Mouse (Mus musculus) kidney, adult 8-10 months (tissue): Measurements from ENCODE around the gene Lrrc38.
A peak's percentile ranks its signal among the peaks of the same experiment; 100 is the strongest.
"Not testable (repeated sequence)": the region's sequence is repeated elsewhere in the genome, so short reads cannot be mapped to it uniquely, and the experiment has no call there.

ENCODE experiments used
- DNase-seq, 2 experiments: peaks; one replicate each; pipeline ENCODE4 v3.0.0; 2022

Gene Lrrc38

DNA sequence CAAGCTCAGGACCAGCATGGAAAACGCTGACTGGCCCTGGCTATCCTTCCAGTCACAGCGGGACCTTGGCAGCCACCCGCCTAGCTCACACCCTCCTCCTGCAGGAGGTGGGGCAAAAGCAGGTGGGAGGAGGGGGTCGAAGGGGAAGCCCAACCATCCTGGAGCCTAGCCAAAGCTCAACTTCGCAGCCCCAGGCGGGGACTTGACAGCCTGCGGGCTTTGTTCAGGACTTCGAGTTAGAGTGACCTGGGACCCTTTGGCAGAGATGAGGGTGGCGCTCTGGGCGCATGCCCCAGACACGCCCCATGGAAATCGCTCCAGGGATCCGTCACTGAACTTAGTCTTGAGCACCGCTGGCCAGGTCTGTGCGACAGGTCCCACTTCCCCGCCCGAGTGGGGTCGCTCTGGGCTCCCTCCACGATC, at the start of gene Lrrc38:
Gene Lrrc38, plus strand, starts transcription at position 274 of the 423 bp plus-strand sequence.
- DNase-seq: no peak

- no peak for DNase-seq
These were observed 49.4 kb upstream of the Lrrc38 start for GRCm38 (mm10) chr4:143300113-143300688.

DNA sequence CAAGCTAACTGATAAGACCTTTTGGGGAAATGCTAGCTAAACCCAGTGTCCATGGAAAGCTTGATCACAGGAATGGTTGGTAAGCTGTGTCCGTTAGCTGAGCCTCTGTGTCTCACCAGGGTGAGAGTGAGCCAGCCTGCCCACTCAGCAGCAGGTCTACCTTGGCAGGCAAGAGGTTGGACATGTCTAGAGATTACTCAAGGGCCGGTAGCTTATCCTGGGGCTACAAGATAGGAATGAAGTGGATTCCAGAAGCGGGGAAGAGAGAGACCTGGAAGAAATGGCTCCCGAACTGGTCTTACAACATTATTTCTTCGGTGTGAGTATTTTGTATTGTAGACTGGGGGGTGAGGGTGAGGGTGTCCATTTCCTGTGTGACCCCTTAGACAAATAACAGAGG, 48.5 kb upstream of the Lrrc38 start:
- DNase-seq: no peak

GRCm38 (mm10) chr4:143301875-143302274, 47.7 kb upstream of the Lrrc38 start:
- DNase-seq: no peak

DNA sequence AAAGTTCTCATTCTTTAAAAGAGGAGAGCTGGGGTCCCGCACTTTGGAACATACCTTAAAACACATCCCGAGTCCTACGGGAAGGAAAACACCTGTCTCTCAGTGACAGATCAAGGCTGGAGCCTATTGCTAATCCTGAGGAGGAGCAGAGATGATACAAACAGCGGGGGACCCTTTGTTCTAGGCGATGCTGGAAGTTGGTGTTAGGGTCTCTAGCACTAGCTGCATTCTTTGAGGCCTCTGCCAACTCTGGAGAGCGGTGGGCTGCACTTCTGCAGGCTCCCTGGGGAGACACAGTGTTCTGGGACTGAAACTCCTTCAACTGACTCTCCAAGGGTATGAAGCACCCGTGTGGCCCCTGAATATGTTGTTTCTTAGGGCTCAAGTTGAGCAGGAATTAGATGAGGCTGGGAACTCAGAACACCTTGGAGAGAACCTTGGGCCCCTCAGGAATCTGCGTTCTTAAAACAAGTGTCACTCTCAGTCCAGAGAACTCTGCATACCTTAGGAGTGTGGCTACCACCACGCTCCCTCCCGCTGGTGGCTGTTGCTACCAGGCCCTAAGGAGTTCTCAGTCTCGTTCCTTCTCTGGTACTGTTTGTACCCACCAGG, 47.2 kb upstream of the Lrrc38 start:
- DNase-seq: no peak

- no peak for DNase-seq
These were observed 44.5 kb upstream of the Lrrc38 start for GRCm38 (mm10) chr4:143305031-143305430.

DNA sequence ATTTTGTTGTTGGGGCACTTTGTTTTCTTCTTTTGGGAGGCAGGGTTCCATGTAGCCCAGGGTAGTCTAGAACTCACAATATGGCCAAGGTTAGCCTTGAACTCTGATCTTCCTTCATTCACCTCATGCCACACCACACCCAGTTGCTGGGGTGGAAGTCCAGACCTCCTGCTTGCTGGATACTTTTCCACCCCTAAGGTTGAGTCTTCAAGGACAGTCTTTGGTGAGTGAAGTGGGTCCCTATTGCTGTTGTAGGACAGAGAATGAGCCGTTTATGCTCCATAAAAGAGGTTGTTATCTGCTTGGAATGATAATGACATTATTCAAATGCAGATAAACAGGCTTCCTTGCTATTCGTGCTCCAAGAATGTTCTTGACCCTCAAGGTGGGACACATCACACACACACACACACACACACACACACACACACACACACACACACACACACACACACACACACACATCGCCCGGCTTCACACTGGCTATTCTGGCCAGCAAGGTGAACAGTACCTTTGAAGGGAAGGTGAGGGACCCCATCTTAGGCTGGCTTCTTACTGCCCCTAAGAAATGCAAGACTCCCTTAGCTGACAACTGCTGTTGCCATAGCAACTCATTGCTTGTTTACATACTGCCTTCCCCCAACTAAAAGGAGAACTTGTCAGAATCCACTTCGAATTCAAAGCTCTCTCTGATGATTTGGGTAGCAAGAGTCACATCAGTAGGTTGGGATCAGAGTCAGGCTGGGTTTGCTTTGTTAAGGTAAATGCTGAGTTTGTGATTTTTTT, 43.4 kb upstream of the Lrrc38 start:
- no peak for DNase-seq

- DNase-seq: peak in 1 of 2 experiments; percentile 31
These were observed 38.2 kb upstream of the Lrrc38 start for GRCm38 (mm10) chr4:143311341-143311740.

- DNase-seq: no peak
These were observed 36.3 kb upstream of the Lrrc38 start for GRCm38 (mm10) chr4:143313299-143313698.

GRCm38 (mm10) chr4:143324176-143324924, 25.2 kb upstream of the Lrrc38 start:
- DNase-seq: no peak

DNA sequence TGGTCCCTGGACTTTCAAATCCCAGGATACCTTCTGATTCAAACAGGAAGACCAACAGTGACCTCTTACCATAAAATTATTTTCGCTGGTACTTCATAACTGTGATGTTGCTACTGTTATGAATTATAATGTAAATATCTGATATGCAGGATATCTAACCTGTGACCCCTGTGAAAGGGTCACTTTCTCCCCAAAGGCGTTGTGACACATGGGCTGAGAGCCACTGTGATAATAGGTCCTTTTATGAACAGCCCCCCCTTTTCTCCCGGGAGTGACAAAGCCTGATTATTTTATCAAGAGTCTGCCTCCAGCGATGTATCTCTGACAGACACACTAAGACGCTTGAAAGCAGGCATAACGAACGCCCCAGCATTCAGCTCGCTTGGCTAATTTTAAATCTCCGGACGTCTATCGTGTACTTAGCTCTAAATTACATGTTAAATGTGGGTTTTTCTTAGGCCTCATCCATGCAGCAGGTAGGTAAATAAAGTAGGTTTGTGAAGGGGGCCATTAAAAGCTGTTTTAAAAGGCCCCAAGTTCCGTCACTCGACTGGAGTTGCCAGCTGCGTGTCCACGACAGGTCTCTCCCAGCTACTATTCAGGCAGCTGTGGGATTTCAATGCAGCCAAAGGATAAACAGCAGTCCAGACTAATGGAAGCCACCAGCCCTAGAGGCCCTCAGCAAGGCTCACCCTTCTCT, 24.5 kb upstream of the Lrrc38 start:
- no peak for DNase-seq

DNA sequence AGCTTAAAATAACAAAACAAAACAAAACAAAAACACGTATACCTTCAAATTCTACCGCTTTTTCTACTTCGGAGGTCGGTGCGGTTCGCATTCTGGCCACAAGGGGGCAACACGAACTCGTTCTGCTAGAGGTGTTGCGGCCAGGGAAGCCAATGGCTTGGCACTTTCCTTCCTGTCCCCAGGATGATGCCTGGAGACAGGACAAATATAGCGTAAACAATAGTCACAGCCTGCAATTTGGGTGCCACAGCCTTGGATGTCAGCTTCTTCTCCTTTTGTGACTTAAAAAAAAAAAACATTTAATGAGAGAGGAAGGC, 24.0 kb upstream of the Lrrc38 start:
- DNase-seq: peak; percentile 24 to 76

GRCm38 (mm10) chr4:143330566-143330965, 19.0 kb upstream of the Lrrc38 start:
- no peak for DNase-seq

DNA sequence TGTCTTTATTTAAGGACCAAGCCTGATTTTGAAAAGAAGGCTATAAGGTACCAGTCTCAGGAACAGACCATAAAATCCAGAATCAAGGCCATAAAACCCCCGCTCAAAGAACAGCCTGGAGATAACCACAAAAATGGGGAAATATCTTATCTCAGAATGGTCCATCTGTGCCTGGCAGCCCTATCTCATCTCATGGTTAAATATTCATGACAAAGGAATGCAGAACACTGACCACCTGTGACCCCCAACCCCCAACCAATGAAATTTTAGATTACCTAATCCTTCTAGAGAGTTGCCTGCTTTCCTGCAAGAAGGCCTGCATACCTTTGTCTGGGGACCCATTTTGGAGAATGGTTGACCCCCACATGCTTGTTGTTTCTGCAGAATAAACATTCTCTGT, 17.8 kb upstream of the Lrrc38 start:
- no peak for DNase-seq

DNA sequence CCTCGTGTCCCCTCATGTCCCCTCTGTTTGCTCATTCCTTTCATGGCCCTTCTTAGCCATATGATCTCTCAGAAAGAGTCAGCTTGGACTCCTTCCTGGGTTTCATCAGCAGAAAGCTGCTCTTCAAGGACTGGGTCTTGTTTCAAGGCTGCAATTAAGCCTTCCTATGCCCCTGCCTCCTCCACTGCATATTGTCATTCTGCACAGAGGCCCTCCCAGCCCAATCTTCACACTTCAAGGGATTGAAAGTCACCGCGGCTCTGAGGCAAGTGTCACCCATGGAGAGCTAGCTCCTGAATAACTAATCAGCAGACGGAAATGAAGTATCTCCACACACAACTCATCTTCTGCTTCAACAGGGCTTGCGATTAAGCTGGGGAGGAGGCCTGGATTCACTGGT, 15.4 kb upstream of the Lrrc38 start:
- DNase-seq: no peak

GRCm38 (mm10) chr4:143334995-143335394, 14.6 kb upstream of the Lrrc38 start:
- DNase-seq: no peak

GRCm38 (mm10) chr4:143336096-143336495, 13.5 kb upstream of the Lrrc38 start:
- no peak for DNase-seq

DNA sequence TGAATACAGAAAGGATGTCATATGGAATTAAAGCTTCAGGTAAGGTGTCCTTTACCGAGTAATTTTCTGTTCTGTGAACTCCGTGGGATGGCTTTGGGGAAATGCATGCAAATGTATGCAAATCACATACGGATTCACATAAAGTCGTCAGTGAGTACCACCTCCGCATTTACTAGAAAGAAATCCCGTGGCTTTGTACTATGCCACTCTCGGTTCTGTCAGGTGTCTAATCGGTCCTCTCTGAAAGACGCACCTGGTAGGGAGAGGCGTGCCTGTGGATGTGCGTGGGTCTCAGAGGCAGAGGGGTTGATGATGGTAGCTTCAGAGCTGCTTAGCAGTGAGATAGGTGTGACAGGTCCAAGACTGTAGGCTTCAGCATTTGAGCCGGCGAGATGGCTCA, 9.7 kb upstream of the Lrrc38 start:
- DNase-seq: no peak

- DNase-seq: no peak
These were observed 8.1 kb upstream of the Lrrc38 start for GRCm38 (mm10) chr4:143341470-143341869.

- DNase-seq: not testable (repeated sequence)
These were observed 4.1 kb upstream of the Lrrc38 start for GRCm38 (mm10) chr4:143345491-143345890.

- DNase-seq: no peak
These were observed 879 bp upstream of the Lrrc38 start for GRCm38 (mm10) chr4:143348678-143349077.

GRCm38 (mm10) chr4:143350047-143351015, 774 bp downstream of the Lrrc38 start:
- no peak for DNase-seq
